Mouse (Mus musculus): Measurements from ENCODE around the gene Lrsam1. TPM values are rescaled to one million over a fixed set of nuclear protein-coding genes. Genes with fewer than 3 reads are reported as not detected.

Gene Lrsam1
- 15.1 TPM in 2 replicates for polyA plus RNA-seq (2012; rRNA removed)

DNA sequence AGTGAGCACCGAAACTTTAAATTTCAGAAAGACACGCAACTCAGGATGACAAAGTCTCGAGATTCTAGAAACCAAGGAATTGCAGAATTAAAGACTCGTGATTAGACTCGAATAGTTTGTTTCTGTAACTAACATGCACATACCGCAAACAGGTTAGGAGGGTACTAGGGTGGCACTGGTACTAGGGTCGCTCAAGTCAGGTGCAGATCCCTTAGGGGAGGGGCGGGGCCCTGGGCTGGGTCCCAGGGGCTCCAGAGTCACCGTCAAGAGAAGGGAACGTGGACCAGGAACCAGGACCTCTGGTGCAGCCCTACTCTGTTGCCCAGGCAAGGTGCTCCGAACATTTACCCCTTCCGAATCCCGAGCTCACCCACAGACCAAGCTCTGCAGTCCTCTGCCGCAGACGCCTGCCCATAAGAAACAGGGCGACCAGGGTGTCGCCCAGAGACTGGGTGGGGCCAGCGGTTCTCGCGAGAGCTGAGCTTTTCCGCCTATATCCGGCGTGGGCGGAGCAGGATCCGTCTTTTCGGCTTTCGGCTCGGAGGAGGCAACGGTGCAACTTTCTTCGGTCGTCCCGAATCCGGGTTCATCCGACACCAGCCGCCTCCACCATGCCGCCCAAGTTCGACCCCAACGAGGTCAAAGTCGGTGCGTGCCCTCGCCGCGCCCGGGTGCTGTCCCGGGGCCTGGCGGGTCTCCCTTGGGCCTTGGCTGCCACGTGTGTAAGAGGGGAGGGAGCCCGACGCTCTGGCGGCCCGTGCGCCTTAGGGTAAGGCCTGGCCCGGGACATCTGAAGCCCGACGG lies at the start of gene Lrsam1, which contains the start of gene Rpl12:
TSS of gene Lrsam1 (minus strand) at position 423 of the 804 bp plus-strand sequence.
TSS of gene Rpl12 (plus strand) at position 368 of the 804 bp plus-strand sequence.

DNA sequence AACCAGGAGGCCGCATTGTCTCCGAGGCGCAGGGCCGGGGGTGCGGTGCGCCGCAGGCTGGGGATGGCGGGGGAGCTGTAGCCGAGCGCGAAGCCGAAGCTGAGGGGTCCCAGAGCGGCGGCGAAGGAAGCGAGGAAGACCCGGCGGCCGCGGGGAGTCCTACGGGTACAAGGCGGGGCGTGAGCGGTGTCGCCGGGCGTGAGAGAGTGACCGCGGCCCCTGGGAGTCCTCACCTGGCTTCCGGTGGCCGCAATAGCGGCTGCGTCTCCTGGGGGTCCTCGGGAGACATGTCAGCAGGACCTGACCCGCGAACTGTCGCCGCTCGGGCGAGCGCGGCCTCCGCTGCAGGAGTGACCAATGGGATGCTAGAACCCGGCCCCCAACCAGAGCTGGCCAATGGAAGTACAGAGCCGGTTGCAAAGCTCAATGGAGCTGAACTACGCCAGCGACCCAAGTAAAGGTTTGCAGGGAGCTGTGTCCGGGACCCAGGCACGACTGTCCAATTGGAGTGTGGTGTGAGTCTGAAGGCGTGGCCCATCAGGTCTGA lies 20.4 kb upstream of the Lrsam1 start, which contains the start of gene Slc2a8:
TSS of gene Slc2a8 (minus strand) at position 359 of the 547 bp plus-strand sequence.

DNA sequence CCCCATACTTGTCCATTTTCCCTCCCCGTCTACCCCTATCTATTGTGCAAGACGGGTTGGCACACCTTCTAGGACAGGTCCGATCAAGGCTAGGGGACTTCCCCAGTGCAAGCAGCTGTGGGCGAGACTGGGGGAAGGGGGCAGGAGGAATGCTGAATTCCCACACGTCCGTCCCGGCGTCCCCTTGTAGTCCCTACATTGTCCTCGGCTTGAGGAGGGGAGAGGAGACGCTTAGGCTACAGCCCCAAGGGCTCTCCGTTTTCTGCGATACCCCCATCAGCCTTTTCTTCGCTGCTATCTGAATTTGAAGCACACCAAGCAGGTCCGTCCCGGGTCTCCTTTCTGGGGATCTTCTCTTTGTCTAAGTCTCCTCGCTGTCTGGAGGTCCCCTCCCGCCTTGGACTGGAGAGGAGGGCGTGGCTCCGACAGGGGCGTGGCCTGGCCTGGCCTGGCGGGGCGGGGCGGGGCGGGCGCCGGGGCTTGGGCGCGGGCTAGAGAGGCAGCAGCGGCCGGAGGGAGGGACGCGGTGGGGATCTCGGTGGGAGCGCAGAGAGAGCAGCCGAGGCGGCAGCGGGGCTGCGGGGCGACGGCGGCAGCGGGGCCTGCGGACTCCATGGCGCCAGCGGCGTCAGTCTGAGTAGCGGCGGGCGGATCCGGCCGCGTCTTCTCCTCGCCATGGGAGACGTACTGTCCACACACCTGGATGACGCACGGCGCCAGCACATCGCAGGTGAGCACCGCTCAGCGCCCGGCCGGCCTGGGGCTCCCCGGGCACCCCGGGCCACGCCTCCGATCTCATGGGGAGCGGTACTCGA lies 85.5 kb downstream of the Lrsam1 start, which contains the start of gene Fam129b:
TSS of gene Fam129b (plus strand) at position 440 of the 815 bp plus-strand sequence.

Other genes with a start within 250 kb of the Lrsam1 start
- 172 and 189 TPM in 2 replicates for gene Cdk9, start 248.5 kb downstream of the Lrsam1 start, polyA plus RNA-seq (2012; rRNA removed)
- 17.9 and 30.9 TPM in 2 replicates for gene Sh2d3c, start 240.6 kb downstream of the Lrsam1 start, polyA plus RNA-seq (2012; rRNA removed)
- 1.4 and 1.5 TPM in 2 replicates for gene 6330409D20Rik, start 220.6 kb downstream of the Lrsam1 start, polyA plus RNA-seq (2012; rRNA removed)
- gene Tor2a, start 204.4 kb downstream of the Lrsam1 start, polyA plus RNA-seq (2012; rRNA removed): 53.3 and 64.5 TPM in 2 replicates
- 0.54 and 0.72 TPM in 2 replicates for gene Ttc16, start 186.0 kb downstream of the Lrsam1 start, polyA plus RNA-seq (2012; rRNA removed)
- gene Ptrh1, start 185.8 kb downstream of the Lrsam1 start, polyA plus RNA-seq (2012; rRNA removed): 8.9 and 13.2 TPM in 2 replicates
- 0.20 and 0.28 TPM in 2 replicates for gene Cfap157, start 177.2 kb downstream of the Lrsam1 start, polyA plus RNA-seq (2012; rRNA removed)
- 39.4 and 42.9 TPM in 2 replicates for gene Stxbp1, start 114.4 kb downstream of the Lrsam1 start, polyA plus RNA-seq (2012; rRNA removed)
- gene Fam129b, start 85.5 kb downstream of the Lrsam1 start, polyA plus RNA-seq (2012; rRNA removed): 22.8 and 32.0 TPM in 2 replicates
- gene Rpl12, start 55 bp downstream of the Lrsam1 start, polyA plus RNA-seq (2012; rRNA removed): 1,268 and 1,847 TPM in 2 replicates
- 12.7 and 18.4 TPM in 2 replicates for gene Slc2a8, start 20.5 kb upstream of the Lrsam1 start, polyA plus RNA-seq (2012; rRNA removed)
- gene Garnl3, start 170.0 kb upstream of the Lrsam1 start, polyA plus RNA-seq (2012; rRNA removed): 7.7 and 10.6 TPM in 2 replicates

Data from central nervous system, embryonic 11.5 days (tissue).